Mouse (Mus musculus) cerebellum, adult 11 months (tissue): ENCODE data around the gene Olfr1412.

Source experiments
- DNase-seq: peaks from one replicate; pipeline ENCODE4 v3.0.0; 2022

Gene Olfr1412

GRCm38 (mm10) chr1:92585479-92585878 is at the start of gene Olfr1412:
Gene Olfr1412 (plus strand): TSS chr1:92585779.
- DNase-seq, result no peak

- DNase-seq, result no peak
Observed at GRCm38 (mm10) chr1:92536972-92537371, 48.6 kb upstream of the Olfr1412 start.

- no peak for DNase-seq
Observed at GRCm38 (mm10) chr1:92539071-92539470, 46.5 kb upstream of the Olfr1412 start.

GRCm38 (mm10) chr1:92545929-92546328 is 39.6 kb upstream of the Olfr1412 start:
- DNase-seq, result no peak

- DNase-seq, result no peak
Observed at GRCm38 (mm10) chr1:92571022-92571421, 14.6 kb upstream of the Olfr1412 start, which contains the start of gene Olfr1413. Gene Olfr1413 (plus strand): TSS chr1:92571322.

GRCm38 (mm10) chr1:92594111-92594510 is 8.5 kb downstream of the Olfr1412 start, which contains the start of gene Olfr1411:
Gene Olfr1411 (plus strand): TSS chr1:92594411.
- DNase-seq, result no peak

- no peak for DNase-seq
Observed at GRCm38 (mm10) chr1:92596019-92596418, 10.4 kb downstream of the Olfr1412 start.

- no peak for DNase-seq
Observed at GRCm38 (mm10) chr1:92605482-92605881, 19.9 kb downstream of the Olfr1412 start, which contains the start of gene Olfr1410. Gene Olfr1410 (plus strand): TSS chr1:92605782.

GRCm38 (mm10) chr1:92607711-92608110 is 22.1 kb downstream of the Olfr1412 start:
- DNase-seq, result no peak

- peak; percentile 45 for DNase-seq
Observed at GRCm38 (mm10) chr1:92611008-92611407, 25.4 kb downstream of the Olfr1412 start.

GRCm38 (mm10) chr1:92613175-92613574 is 27.6 kb downstream of the Olfr1412 start:
- DNase-seq, result no peak

GRCm38 (mm10) chr1:92614516-92614915 is 28.9 kb downstream of the Olfr1412 start:
- DNase-seq, result no peak

GRCm38 (mm10) chr1:92616046-92616445 is 30.5 kb downstream of the Olfr1412 start:
- no peak for DNase-seq

GRCm38 (mm10) chr1:92617488-92617887 is 31.9 kb downstream of the Olfr1412 start, which contains the start of gene Olfr12:
Gene Olfr12 (plus strand): TSS chr1:92617788.
- no peak for DNase-seq

- DNase-seq, result no peak
Observed at GRCm38 (mm10) chr1:92618360-92618759, 32.8 kb downstream of the Olfr1412 start.

GRCm38 (mm10) chr1:92628227-92628626 is 42.6 kb downstream of the Olfr1412 start:
- no peak for DNase-seq

GRCm38 (mm10) chr1:92632196-92632595 is 46.6 kb downstream of the Olfr1412 start:
- DNase-seq, result no peak

GRCm38 (mm10) chr1:92632948-92633347 is 47.4 kb downstream of the Olfr1412 start:
- no peak for DNase-seq

GRCm38 (mm10) chr1:92633726-92634125 is 48.1 kb downstream of the Olfr1412 start:
- DNase-seq, result no peak

- DNase-seq, result no peak
Observed at GRCm38 (mm10) chr1:92634569-92634968, 49.0 kb downstream of the Olfr1412 start.

- DNase-seq, result no peak
Observed at GRCm38 (mm10) chr1:92634976-92635599, 49.5 kb downstream of the Olfr1412 start.

GRCm38 (mm10) chr1:92636015-92636414 is 50.4 kb downstream of the Olfr1412 start:
- no peak for DNase-seq

GRCm38 (mm10) chr1:92636676-92637075 is 51.1 kb downstream of the Olfr1412 start:
- no peak for DNase-seq

- DNase-seq, result no peak
Observed at GRCm38 (mm10) chr1:92637501-92638172, 52.1 kb downstream of the Olfr1412 start.
